Mouse (Mus musculus) liver, postnatal 0 days (tissue): ENCODE data around the gene Cyp46a1. TPM values are rescaled to one million over a fixed set of nuclear protein-coding genes. Genes with fewer than 3 reads are reported as not detected.

ENCODE experiments used
- ATAC-seq: fragments of 200-750 bp; cut with Nextera tagmentation; 2 replicates; pipeline ENCODE4 v1.8.0; 2017; ENCODE audit warnings: mild to moderate bottlenecking, moderate library complexity
- DNase-seq: peaks from one replicate; pipeline ENCODE4 v3.0.0-alpha.2; 2016
- H3K27ac ChIP-seq: fragments of 300-500 bp; sonication (generic); 2 replicates; pipeline ENCODE4 v1.5.1; 2014; ENCODE audit warnings: antibody characterized with exemption, moderate library complexity, mild to moderate bottlenecking, low read depth
- H3K27me3 ChIP-seq: fragments of 300-500 bp; sonication (generic); 2 replicates; pipeline ENCODE4 v1.6.1; 2014; ENCODE audit warnings: low read length, control low read depth, mixed read lengths; ENCODE audit not compliant: insufficient read depth
- H3K36me3 ChIP-seq: fragments of 300-500 bp; sonication (generic); replicated peaks from 2 replicates; pipeline ENCODE4 v1.6.1; 2014; ENCODE audit warnings: mild to moderate bottlenecking, control low read depth, low read length, moderate library complexity, mixed read lengths; ENCODE audit not compliant: insufficient read depth
- H3K4me1 ChIP-seq: fragments of 300-500 bp; sonication (generic); 2 replicates; pipeline ENCODE4 v1.6.1; 2014; ENCODE audit warnings: antibody characterized with exemption, mild to moderate bottlenecking, control low read depth; ENCODE audit not compliant: insufficient read depth
- H3K4me2 ChIP-seq: fragments of 300-500 bp; sonication (generic); 2 replicates; pipeline ENCODE4 v1.6.1; 2014; ENCODE audit warnings: low read depth, mild to moderate bottlenecking, low read length, moderate library complexity, mixed read lengths
- H3K4me3 ChIP-seq: fragments of 300-500 bp; sonication (generic); 2 replicates; pipeline ENCODE4 v1.5.1; 2014; ENCODE audit warnings: low read depth, low read length
- H3K9ac ChIP-seq: fragments of 300-500 bp; sonication (generic); replicated peaks from 2 replicates; pipeline ENCODE4 v1.6.1; 2014; ENCODE audit warnings: mild to moderate bottlenecking, moderate library complexity
- H3K9me3 ChIP-seq: fragments of 300-500 bp; sonication (generic); 2 replicates; pipeline ENCODE4 v1.6.1; 2016; ENCODE audit warnings: mild to moderate bottlenecking, control low read depth, low read length, mixed read lengths
- CTCF ChIP-seq: sonication (generic); IDR thresholded peaks from 2 replicates; pipeline ENCODE4 v1.5.1; 2016; ENCODE audit warnings: antibody characterized with exemption, low read depth
- EP300 ChIP-seq: IDR thresholded peaks from 2 replicates; pipeline ENCODE4 v1.6.1; 2016; ENCODE audit warnings: antibody characterized with exemption, low read depth, mild to moderate bottlenecking
- WGBS: fragments of 180-500 bp; shearing (Covaris S2); extraction: QIAGEN DNeasy Blood & Tissue Kit; methylation state at CpG from one replicate; pipeline ENCODE4 v1.1.7; 2014; ENCODE audit not compliant: insufficient replicate concordance; 5-methylcytosine and 5-hydroxymethylcytosine counted together
- polyA plus RNA-seq: library from polyadenylated mRNA; unstranded; fragments of >200 nt; fragmentation: Nextera tagmentation; extraction: Ambion mirVana; gene quantifications from 2 replicates; pipeline ENCODE4 v1.2.1, GENCODE M21; 2015

Gene Cyp46a1
- polyA plus RNA-seq, 1 experiment from 2014 or later, result 0.23 TPM

DNA sequence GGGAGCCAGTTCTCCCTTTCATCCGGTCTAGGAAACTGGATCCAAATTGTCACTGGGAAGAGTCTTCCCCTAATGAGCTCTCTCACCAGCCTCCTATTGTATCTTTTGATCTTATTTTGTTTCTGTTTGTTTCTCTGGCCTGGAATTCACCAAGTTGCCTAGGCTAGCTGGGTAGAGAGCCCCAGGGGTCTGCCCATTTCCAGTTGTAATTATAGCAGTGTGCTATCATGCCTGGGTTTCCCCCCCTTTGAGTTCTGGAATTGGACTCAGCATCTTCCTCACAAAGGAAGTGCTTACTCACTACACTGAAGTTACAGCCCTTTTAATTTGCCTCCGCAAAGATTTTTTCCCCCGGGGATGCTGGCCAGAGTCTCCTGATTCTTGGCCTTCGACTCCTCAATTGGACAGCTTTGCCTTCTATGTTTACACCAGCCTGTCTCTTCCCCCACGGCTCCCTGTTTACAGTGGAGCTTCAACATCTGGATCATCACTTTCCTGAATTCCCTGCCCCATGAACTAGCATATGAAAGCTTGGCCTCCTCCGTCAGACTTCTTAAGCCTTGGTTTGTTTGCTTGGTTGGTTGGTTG, 30.3 kb upstream of the Cyp46a1 start:
- TF ChIP-seq EP300 (no peak), CTCF (no peak)
- peaks cover 33% of the 10 kb centered on the region for H3K27me3 ChIP-seq
- no peak overlapping the region for H3K4me2 ChIP-seq
- H3K27ac ChIP-seq, result no peak overlapping the region
- H3K9ac ChIP-seq, result no peak overlapping the region
- ATAC-seq (no peak), DNase-seq (no peak)
- H3K4me3 ChIP-seq, result no peak overlapping the region
- 44% methylated on average over 6 of the region's 6 CpGs for WGBS
- H3K36me3 ChIP-seq, result no peaks in the 10 kb centered on the region
- no peaks in the 10 kb centered on the region for H3K9me3 ChIP-seq
- 0 out of 2 replicates have a peak, but pooled peaks cover 2% of the 10 kb centered on the region for H3K4me1 ChIP-seq

- whole genome bisulfite sequencing, result 72% methylated on average over 8 of the region's 8 CpGs
- H3K36me3 ChIP-seq, result no peaks in the 10 kb centered on the region
- no peak overlapping the region for H3K27ac ChIP-seq
- H3K4me1 ChIP-seq, result peaks cover 2% of the 10 kb centered on the region; the same call in 1 of the 2 replicates
- peaks cover 33% of the 10 kb centered on the region for H3K27me3 ChIP-seq
- H3K9ac ChIP-seq, result no peak overlapping the region
- H3K4me3 ChIP-seq, result no peak overlapping the region
- ATAC-seq, result no peak
- no peak for DNase-seq
- H3K9me3 ChIP-seq, result no peaks in the 10 kb centered on the region
- H3K4me2 ChIP-seq, result no peak overlapping the region
- TF ChIP-seq EP300, result no peak
- TF ChIP-seq CTCF, result no peak
These were observed 29.0 kb upstream of the Cyp46a1 start for GRCm38 (mm10) chr12:108305172-108305571.

DNA sequence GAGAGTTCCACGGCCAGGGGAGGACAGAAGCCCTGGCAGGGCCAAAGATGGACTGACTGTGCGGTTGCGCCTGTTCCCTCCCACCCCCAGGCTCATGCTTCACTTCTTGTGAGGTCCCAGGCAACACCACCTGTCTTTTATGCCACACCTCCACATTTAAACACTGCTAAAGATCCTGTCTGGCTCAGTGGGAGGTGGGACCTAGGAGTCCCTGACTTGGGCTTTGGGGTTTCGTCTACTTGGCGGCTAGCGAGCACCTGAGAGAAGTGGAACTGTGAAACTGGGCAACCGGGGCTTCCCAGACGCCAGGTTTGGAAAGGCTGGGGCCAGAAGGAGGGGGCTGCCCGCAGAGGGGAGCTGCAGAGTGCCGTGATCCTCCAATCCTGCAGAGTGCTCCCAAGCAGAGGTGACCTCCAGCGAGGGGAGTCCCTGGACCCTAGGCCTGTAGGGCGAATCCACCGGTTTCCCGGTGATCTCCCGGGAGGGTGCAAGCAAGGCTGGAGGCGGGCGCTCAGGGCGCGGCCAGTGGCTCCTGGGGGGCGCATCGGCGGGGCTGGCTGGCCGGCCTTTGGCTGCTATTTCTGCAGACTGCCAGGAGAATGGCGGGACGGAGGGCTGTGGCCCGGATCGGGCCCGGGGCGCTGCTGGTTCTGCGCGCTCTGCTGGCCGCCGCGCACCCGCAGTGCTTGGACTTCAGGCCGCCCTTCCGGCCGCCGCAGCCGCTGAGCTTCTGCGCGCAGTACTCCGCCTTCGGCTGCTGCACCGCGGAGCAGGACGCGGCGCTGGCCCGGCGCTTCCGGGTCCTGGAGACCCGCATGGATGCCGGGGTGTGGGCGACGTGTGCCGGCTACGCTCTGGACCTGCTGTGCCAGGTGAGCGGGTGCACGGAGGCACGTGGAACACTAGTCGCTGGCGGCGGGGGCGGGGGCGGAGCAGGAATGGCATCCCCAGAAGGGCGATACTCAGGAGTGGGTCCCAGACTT, 28.1 kb upstream of the Cyp46a1 start, which contains the start of gene Hhipl1:
Hhipl1 (plus strand) TSS at position 459 of the 983 bp plus-strand sequence.
- no peak for TF ChIP-seq CTCF
- no peak for TF ChIP-seq EP300
- Histone ChIP-seq H3K9ac (peak within 1 kb of the TSS; percentile 41; the same call in 1 of the 2 replicates), H3K4me3 (peak within 1 kb of the TSS; percentile 41), H3K4me2 (peak within 1 kb of the TSS; percentile 72), H3K9me3 (no peaks in the 10 kb centered on the region), H3K27ac (no peak within 1 kb of the TSS), H3K36me3 (no peaks in the 10 kb centered on the region), H3K4me1 (peaks cover 2% of the 10 kb centered on the region; the same call in 1 of the 2 replicates), H3K27me3 (peaks cover 33% of the 10 kb centered on the region)
- DNase-seq (no peak), ATAC-seq (peak; percentile 33; the same call in 1 of the 2 replicates)
- 4% methylated on average over 63 of the region's 67 CpGs for WGBS

DNA sequence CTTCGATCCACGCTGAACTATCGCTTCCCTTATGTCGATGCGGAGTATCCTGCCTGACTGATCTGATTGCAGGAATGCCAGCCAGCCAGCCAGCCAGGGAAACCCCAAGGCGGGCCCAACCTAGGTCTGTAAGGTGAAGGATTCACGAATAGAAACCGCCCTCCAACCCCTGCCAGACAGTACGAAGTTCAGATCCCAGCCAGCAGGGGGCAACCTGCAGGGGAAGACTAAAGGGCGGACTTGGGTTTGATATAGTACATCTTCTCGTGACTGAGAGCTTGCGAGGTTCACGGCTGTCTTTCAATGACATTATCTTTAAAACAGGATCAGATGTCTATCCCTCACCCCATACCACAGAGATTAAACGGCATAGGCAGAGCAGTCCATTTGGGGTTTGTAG, 26.6 kb upstream of the Cyp46a1 start:
- peak; percentile 68 for DNase-seq
- no peak overlapping the region for H3K4me3 ChIP-seq
- H3K9me3 ChIP-seq, result no peaks in the 10 kb centered on the region
- H3K27ac ChIP-seq, result no peak overlapping the region
- 18% methylated on average over 14 of the region's 14 CpGs for WGBS
- H3K27me3 ChIP-seq, result peaks cover 33% of the 10 kb centered on the region
- H3K4me1 ChIP-seq, result peaks cover 2% of the 10 kb centered on the region; the same call in 1 of the 2 replicates
- TF ChIP-seq EP300 (no peak), CTCF (peak; percentile 72)
- H3K4me2 ChIP-seq, result no peak overlapping the region
- no peak for ATAC-seq
- H3K9ac ChIP-seq, result no peak overlapping the region
- no peaks in the 10 kb centered on the region for H3K36me3 ChIP-seq

- TF ChIP-seq EP300 (no peak), CTCF (no peak)
- ATAC-seq (no peak), DNase-seq (no peak)
- Histone ChIP-seq H3K27ac (no peak overlapping the region), H3K4me3 (no peak overlapping the region), H3K9ac (no peak overlapping the region), H3K4me1 (peaks cover 8% of the 10 kb centered on the region), H3K27me3 (peaks cover 33% of the 10 kb centered on the region), H3K4me2 (no peak overlapping the region), H3K9me3 (no peaks in the 10 kb centered on the region), H3K36me3 (no peaks in the 10 kb centered on the region)
- WGBS, result 75% methylated on average over 16 of the region's 16 CpGs
These were observed 25.8 kb upstream of the Cyp46a1 start for GRCm38 (mm10) chr12:108308363-108308856.
